Mouse (Mus musculus): ENCODE measurements around the gene Gm49394. TPM values are rescaled to one million over a fixed set of nuclear protein-coding genes. Genes with fewer than 3 reads are reported as not detected.

Gene Gm49394
- not detected for polyA plus RNA-seq (2017; shearing (Covaris generic))

GRCm38 (mm10) chr7:142669751-142670625 is at the start of gene Gm49394:
Gene Gm49394, minus strand, starts transcription at chr7:142669942.
- no peak for ATAC-seq

- ATAC-seq: no peak
Measured at GRCm38 (mm10) chr7:142714783-142715498, 45.2 kb upstream of the Gm49394 start.

DNA sequence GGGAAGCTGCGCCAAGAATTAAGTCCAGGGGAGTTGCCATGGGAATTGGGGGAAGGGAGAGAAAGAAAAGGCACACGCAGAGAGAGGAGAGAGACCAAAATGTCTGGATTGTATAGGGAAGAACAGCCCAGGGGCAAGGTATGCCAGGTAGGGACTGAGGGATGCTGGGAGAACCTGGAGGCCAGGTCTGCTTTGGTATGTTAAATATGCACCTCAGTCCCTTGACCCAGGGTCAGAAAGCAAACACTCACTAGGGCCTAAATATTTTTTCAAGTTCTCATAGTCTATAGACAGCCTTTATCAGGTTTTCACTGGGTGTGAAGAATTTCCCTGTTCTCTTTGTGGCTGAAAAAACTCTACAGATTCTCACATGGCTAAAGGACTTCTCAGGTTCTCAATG is 37.1 kb upstream of the Gm49394 start:
- ATAC-seq: no peak

- no peak for ATAC-seq
Measured at GRCm38 (mm10) chr7:142699334-142699860, 29.7 kb upstream of the Gm49394 start.

- ATAC-seq: no peak
Measured at GRCm38 (mm10) chr7:142678611-142679010, 8.9 kb upstream of the Gm49394 start.

DNA sequence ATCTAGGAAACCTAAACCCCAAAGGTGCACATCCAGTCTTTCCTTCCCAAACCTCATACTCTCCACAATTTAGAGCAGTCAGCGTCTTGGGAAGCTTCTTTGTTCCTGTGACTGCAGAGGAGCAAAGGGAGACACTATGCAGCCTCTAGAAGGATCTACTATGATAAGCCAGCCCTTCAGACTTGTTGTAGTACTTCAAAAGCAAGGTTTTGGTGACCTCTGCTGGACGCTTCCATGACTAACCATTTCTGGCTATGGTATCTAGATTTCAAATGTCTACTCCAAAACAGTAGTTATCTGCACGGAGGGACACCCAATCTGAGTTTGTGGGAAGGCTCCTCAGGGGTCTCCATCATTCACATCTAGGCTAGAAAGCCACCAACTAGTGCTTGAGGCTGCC is 5.9 kb upstream of the Gm49394 start:
- ATAC-seq: no peak

- no peak for ATAC-seq
Measured at GRCm38 (mm10) chr7:142675141-142675540, 5.4 kb upstream of the Gm49394 start.

- peak; percentile 47 for ATAC-seq
Measured at GRCm38 (mm10) chr7:142672120-142672519, 2.4 kb upstream of the Gm49394 start.

DNA sequence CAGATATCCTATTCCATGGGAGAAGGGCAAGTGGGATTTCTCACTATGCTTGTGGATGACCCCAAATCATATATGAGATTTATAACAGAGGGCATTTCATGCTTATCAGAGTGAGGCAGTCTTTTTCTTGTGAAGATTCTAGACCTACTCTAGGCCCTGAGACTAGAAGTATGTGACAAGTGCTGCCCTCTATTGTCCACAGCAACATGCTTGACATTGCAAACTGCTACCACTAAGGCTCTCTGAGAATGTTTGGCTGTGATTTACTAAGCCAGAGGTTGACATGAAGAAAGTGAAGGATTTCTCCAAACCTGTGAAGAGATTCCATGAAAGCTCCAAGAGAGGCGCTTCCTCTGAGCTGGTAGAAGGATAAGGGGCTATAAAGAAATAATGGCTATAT is 1.3 kb upstream of the Gm49394 start:
- no peak for ATAC-seq

- no peak for ATAC-seq
Measured at GRCm38 (mm10) chr7:142668328-142668727, 1.4 kb downstream of the Gm49394 start.

- no peak for ATAC-seq
Measured at GRCm38 (mm10) chr7:142667521-142667920, 2.2 kb downstream of the Gm49394 start.

DNA sequence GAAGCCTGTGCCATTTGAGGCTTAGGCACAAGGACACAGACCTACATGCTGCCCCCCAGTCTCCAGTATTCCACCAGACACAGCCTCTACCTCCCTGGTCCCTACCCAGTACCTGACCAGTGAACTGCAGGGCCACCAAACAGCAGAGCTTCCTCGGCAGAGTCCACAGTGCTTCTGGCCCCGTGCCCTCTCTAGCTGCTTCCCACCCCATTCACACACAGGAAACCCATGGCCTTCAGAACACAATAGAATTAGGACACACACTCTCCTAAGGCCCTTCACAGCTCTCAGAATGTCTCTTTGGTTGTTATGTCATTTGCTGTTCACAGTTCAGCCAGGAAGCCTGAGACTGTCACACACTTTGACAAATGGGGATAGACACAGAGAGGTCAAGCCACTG is 3.1 kb downstream of the Gm49394 start, which contains the start of gene Igf2:
Igf2 (minus strand) TSS at position 158 of the 400 bp plus-strand sequence.
- ATAC-seq: no peak

DNA sequence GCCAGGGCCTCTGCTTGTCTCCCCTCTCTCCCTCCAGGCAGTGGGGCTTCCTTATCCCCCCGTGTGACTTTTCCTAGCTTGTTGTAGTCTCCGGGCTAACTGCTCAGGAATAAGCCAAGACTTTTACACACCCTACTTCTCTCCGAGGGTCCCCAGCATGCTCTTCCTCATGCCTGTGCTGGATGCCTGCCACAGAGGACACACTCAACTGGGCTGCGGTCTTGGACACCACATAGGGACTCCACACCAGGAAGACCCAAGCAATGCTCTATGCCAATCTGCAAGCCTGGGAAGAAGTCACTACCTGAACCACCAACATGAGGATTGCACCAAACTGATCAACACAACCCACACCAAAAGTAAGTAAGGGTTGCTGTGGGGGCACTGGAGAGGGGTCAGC is 3.6 kb downstream of the Gm49394 start:
- no peak for ATAC-seq

DNA sequence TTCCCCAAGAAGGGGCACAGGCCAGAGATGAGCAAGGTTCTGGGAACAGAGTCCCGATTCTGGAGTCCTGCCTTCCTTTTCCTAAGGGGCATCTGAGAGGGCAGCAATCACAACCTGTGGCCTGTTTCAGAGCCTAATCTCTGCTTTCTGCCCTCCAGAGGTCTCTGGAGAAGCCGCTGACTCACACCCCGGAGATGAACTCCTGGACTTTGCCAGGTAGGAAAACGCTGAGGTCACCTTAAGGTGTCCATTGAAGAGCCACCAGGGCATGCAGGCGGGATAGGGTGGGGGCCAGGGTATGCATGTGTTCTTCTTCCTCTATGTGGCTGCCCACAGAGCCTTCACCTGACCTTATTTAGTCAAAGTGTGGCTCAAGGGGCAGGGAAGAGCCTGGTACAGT is 4.4 kb downstream of the Gm49394 start:
- ATAC-seq: no peak

- no peak for ATAC-seq
Measured at GRCm38 (mm10) chr7:142664465-142665029, 5.2 kb downstream of the Gm49394 start.

DNA sequence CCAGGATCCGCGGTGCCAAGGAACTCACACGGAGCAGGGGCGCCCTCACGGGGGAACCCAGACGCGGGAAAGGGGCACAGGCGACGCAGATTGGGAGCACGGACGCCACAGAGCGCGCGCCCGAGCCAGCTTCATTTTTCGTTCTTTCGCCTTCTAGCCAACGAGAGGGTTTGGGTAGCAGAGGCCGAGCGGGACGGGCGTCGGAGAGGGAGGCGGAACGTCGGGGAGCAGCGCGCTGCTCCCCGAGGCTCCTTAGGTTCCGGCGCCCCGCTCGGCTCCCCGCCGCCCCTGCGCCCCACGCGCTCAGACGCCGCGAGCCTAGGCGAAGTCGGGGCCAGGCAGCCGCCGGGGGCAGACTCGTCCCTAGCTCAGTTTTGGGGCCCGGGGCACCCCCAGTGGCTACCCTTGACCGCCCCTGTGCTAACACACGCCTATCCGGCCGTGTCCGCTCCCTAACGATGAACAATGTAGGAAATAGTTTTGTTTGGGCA is 5.8 kb downstream of the Gm49394 start:
- ATAC-seq: no peak

GRCm38 (mm10) chr7:142663151-142663550 is 6.6 kb downstream of the Gm49394 start:
- no peak for ATAC-seq

DNA sequence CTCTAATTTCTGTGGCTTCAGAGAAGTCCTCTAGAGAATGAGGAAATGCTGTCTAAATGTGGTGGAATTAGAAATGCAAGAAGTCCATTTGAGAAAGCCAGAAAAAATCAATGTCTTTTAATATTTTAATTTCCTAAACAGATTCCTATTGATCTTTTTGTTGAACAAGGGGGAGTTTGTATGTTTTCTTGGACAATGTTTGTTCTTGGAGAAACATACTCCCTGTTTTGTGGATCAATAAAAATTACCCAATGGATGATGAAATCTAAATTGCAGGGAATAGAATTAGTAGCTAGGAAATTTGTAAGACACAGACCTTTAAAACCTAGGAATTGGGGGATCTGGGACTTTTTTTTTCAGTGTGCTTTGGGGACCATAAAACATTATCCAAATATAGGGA is 7.9 kb downstream of the Gm49394 start:
- no peak for ATAC-seq

DNA sequence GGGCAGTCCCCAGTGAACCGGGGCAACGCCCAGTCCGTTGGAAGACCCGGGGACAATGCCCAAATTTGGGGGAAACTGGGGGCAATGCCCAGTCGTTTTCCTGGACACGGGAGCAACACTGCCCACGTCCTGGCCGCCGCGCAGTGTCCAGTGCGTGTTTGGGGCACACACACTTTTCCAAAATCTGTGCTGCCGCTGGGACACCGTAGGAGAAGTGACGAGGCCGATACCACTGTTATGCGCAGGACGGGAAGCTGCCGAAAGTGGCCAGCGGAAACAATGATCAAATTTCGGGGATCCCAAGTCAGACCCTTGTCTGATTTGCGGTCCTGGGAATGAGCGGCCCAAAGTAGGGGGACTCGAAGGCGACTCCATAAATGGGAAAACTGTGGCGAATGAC is 8.7 kb downstream of the Gm49394 start:
- ATAC-seq: no peak

- no peak for ATAC-seq
Measured at GRCm38 (mm10) chr7:142660651-142660945, 9.1 kb downstream of the Gm49394 start.

GRCm38 (mm10) chr7:142659767-142660650 is 9.7 kb downstream of the Gm49394 start:
- no peak for ATAC-seq

GRCm38 (mm10) chr7:142659181-142659681 is 10.5 kb downstream of the Gm49394 start:
- ATAC-seq: no peak
